Mouse (Mus musculus) intestine, embryonic 16.5 days (tissue): ENCODE measurements around the gene Rrn3. TPM values are rescaled to one million over a fixed set of nuclear protein-coding genes. Genes with fewer than 3 reads are reported as not detected.
"Not testable (repeated sequence)": the region's sequence is repeated elsewhere in the genome, so short reads cannot be mapped to it uniquely, and the experiment has no call there.

Experiments
- ATAC-seq: fragments of 200-750 bp; cut with Nextera tagmentation; 2 replicates; pipeline ENCODE4 v1.8.0; 2017; ENCODE audit warnings: moderate TSS enrichment, moderate library complexity
- H3K27ac ChIP-seq: fragments of 300-500 bp; sonication (generic); 2 replicates; pipeline ENCODE4 v1.5.1; 2014; ENCODE audit warnings: mild to moderate bottlenecking, low read length
- H3K27me3 ChIP-seq: fragments of 300-500 bp; sonication (generic); replicated peaks from 2 replicates; pipeline ENCODE4 v1.6.1; 2014; ENCODE audit warnings: low read length, control low read depth, mixed read lengths; ENCODE audit not compliant: control insufficient read depth, insufficient read depth
- H3K36me3 ChIP-seq: fragments of 300-500 bp; sonication (generic); 2 replicates; pipeline ENCODE4 v1.6.1; 2014; ENCODE audit warnings: low read length, control low read depth; ENCODE audit not compliant: control insufficient read depth, insufficient read depth
- H3K4me1 ChIP-seq: fragments of 300-500 bp; sonication (generic); 2 replicates; pipeline ENCODE4 v1.6.1; 2014; ENCODE audit warnings: low read length, control low read depth, mixed read lengths; ENCODE audit not compliant: control insufficient read depth, insufficient read depth
- H3K4me2 ChIP-seq: fragments of 300-500 bp; sonication (generic); 2 replicates; pipeline ENCODE4 v1.6.1; 2014; ENCODE audit warnings: low read depth, low read length, control low read depth
- H3K4me3 ChIP-seq: fragments of 300-500 bp; sonication (generic); 2 replicates; pipeline ENCODE4 v1.5.1; 2014; ENCODE audit warnings: mild to moderate bottlenecking, low read length
- H3K9ac ChIP-seq: fragments of 300-500 bp; sonication (generic); 2 replicates; pipeline ENCODE4 v1.6.1; 2014; ENCODE audit warnings: low read depth, low read length
- H3K9me3 ChIP-seq: fragments of 300-500 bp; sonication (generic); 2 replicates; pipeline ENCODE4 v1.6.1; 2016; ENCODE audit warnings: low read length, control low read depth; ENCODE audit not compliant: control insufficient read depth
- WGBS: fragments of 180-500 bp; shearing (Covaris S2); extraction: QIAGEN DNeasy Blood & Tissue Kit; methylation state at CpG from one replicate; pipeline ENCODE4 v1.1.7; 2014; 5-methylcytosine and 5-hydroxymethylcytosine counted together
- polyA plus RNA-seq: library from polyadenylated mRNA; unstranded; fragments of >200 nt; fragmentation: Nextera tagmentation; extraction: Ambion mirVana; gene quantifications from 2 replicates; pipeline ENCODE4 v1.2.1, GENCODE M21; 2015

Gene Rrn3
- 43.8 and 46.1 TPM in 2 replicates for polyA plus RNA-seq

DNA sequence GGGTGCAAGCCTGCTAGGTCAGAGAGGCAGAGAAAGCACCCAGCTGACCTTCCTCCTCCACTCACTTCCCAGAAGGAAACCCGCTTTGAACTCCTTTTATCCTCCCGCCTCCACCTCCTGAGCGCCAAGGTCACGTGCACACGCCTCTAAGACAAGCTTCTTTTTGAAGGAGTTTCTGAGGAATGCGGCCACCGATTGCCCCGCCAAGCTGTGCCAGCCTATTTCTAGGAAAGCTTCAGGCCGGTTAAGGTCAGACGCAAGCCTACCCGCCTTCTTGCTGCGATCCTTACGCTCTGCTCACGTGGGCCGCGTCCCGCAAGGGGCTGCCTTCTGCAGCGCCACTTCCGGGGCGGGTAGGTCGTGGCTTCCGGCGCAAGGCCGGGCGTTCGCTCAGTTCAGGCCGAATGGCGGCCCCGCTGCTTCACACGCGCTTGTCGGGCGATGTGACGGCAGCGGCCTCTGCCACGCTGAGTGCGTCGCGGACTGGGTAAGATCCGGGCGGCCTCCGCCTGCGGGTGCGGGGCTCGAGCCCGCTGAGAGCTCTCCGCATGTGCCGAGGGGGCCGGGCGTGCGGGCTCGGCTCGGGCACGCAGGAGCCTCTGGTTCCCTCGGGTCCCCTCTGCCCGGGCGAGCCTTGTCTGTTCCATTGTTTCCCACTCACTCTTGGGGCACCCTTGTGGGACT is at the start of gene Rrn3:
Gene Rrn3, plus strand, starts transcription at position 356 of the 684 bp plus-strand sequence.
- Histone ChIP-seq H3K27ac (peak within 1 kb of the TSS; percentile 87), H3K9me3 (0 out of 2 replicates have a peak, but pooled peaks cover 3% of the 10 kb centered on the region), H3K4me1 (peaks cover 9% of the 10 kb centered on the region), H3K4me2 (peak within 1 kb of the TSS; percentile 72), H3K36me3 (0 out of 2 replicates have a peak, but pooled peaks cover 2% of the 10 kb centered on the region), H3K4me3 (peak within 1 kb of the TSS; percentile 99), H3K9ac (peak within 1 kb of the TSS; percentile 93), H3K27me3 (no peaks in the 10 kb centered on the region)
- under 1% methylated on average over 57 of the region's 57 CpGs for WGBS
- peak; percentile 99 for ATAC-seq

DNA sequence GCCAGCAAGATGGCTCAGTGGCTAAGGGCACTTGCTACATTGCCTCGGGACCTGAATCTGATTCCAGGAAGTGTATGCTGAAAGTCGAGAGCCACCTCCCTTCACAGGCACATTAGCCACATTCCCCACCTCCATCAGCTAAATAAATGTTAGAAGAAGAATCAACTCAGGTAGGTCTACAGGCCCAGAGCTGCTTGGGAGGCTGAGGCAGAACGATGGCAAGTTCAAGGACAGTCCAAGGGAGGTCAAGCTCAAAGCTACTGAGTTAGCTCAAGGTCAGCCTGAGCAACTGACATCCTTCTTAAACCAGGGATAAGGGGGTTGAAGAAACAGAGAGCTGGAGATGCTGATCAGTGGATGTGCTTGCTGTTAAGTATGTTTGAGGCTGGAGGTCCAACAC is 47.7 kb upstream of the Rrn3 start:
- 78% methylated on average over 3 of the region's 3 CpGs for WGBS
- no peak overlapping the region for H3K4me2 ChIP-seq
- H3K27me3 ChIP-seq, result no peaks in the 10 kb centered on the region
- H3K9ac ChIP-seq, result no peak overlapping the region
- no peak overlapping the region for H3K27ac ChIP-seq
- no peaks in the 10 kb centered on the region for H3K9me3 ChIP-seq
- no peak overlapping the region for H3K4me3 ChIP-seq
- no peaks in the 10 kb centered on the region for H3K36me3 ChIP-seq
- no peaks in the 10 kb centered on the region for H3K4me1 ChIP-seq
- no peak for ATAC-seq

DNA sequence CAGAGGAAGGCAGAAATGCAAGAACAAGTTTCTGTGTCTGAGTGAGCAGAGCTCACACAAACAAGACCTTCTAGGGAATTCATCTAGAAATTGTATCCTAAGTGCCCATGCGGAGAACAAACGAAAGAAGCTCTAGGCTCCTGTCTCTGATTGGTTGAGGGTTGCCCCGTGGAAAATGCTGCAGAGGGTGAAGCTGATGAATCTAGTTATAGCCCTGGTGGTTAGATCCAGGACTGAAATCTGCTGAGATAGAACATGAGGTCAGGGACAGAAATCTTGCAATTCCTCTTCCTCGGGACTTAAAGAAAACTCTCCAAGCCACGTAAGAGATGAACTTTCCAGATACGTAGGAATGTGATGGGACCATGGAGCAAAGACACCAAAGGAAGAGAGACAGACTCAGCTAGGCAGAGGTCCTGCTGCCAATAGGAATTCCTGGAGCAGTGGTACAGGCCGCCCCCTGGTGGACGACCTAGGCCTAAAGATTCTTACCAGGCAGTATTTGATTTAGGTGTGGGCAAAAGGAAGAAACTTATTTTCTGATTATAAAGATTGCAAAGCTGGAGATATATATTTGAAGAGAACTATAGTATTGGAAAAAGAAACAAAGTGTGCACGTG is 46.9 kb upstream of the Rrn3 start:
- peak; percentile 45; the same call in 1 of the 2 replicates for ATAC-seq
- 18% methylated on average over 9 of the region's 9 CpGs for WGBS

DNA sequence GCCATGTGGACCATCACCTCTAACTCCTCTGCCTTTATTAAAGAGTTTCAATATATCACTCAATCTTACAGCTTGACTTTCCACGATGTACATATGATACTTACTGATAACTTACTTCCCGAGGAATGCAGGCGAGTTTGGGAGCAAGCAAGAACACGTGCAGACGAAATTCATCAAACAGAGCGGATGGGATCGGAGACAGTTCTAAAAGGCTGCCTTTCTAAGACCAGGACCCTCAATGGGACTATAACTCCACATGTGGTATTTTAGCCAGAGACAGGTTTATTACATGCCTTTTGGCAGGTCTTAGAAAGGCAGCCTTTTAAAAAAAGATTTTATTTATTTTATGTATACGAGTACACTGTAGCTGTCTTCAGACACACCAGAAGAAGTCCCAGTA is 44.5 kb upstream of the Rrn3 start:
- Histone ChIP-seq H3K9me3 (no peaks in the 10 kb centered on the region), H3K36me3 (no peaks in the 10 kb centered on the region), H3K9ac (no peak overlapping the region), H3K4me2 (no peak overlapping the region), H3K27me3 (no peaks in the 10 kb centered on the region), H3K27ac (no peak overlapping the region), H3K4me1 (no peaks in the 10 kb centered on the region), H3K4me3 (no peak overlapping the region)
- WGBS, result 70% methylated on average over 8 of the region's 8 CpGs
- ATAC-seq, result no peak

More for the DNA sequence above, 46.9 kb upstream of the Rrn3 start:
- H3K9ac ChIP-seq, result no peak overlapping the region
- no peak overlapping the region for H3K27ac ChIP-seq
- H3K4me2 ChIP-seq, result no peak overlapping the region
- H3K9me3 ChIP-seq, result no peaks in the 10 kb centered on the region
- no peak overlapping the region for H3K4me3 ChIP-seq
- no peaks in the 10 kb centered on the region for H3K36me3 ChIP-seq
- H3K4me1 ChIP-seq, result no peaks in the 10 kb centered on the region
- H3K27me3 ChIP-seq, result no peaks in the 10 kb centered on the region

DNA sequence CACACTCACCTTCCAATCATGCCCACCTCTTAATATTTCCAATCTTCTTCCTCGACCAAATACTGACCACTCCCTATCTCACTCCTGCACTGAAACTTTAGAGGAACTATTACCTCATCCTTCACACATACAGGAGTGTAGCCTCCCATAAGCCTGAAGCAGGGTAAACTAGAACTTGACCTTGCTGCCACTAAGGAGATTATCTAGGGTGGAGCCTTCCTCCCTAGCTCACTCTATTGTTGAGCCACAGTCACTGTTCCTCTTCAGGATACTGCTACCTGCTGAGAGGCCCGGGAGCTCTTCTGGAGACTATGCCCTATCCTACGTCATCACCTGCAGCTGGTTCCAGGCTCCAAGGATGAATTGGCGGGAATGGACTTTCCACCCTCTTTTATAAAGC is 41.5 kb upstream of the Rrn3 start:
- H3K4me2 ChIP-seq, H3K9me3 ChIP-seq, H3K36me3 ChIP-seq, H3K9ac ChIP-seq, H3K27ac ChIP-seq, H3K27me3 ChIP-seq, ATAC-seq, H3K4me3 ChIP-seq, H3K4me1 ChIP-seq: not testable (repeated sequence)
- 60% methylated on average over 4 of the region's 4 CpGs for WGBS

DNA sequence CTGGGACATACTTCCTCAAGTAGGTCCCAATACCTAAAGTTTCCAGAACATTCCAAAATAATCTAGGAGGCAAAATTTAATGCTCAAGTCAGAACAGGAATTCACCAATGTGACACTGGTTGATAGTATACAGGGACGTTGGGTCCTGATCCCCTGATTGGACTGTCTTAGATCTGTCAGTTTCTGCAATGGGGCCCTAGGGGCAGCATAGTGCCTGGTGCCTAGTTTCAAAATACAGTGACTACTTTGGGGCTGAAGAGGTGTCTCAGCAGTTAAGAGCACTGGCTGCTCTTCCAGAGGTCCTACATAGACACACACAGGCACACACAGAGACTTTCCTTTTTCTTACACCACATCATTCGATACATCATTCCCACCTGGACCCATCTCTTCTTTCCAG is 39.7 kb upstream of the Rrn3 start:
- Histone ChIP-seq H3K36me3 (no peaks in the 10 kb centered on the region), H3K9ac (no peak overlapping the region), H3K9me3 (no peaks in the 10 kb centered on the region), H3K27me3 (no peaks in the 10 kb centered on the region), H3K27ac (no peak overlapping the region), H3K4me2 (no peak overlapping the region), H3K4me1 (no peaks in the 10 kb centered on the region), H3K4me3 (no peak overlapping the region)
- ATAC-seq, result no peak
- WGBS, result 68% methylated on average over 2 of the region's 2 CpGs

DNA sequence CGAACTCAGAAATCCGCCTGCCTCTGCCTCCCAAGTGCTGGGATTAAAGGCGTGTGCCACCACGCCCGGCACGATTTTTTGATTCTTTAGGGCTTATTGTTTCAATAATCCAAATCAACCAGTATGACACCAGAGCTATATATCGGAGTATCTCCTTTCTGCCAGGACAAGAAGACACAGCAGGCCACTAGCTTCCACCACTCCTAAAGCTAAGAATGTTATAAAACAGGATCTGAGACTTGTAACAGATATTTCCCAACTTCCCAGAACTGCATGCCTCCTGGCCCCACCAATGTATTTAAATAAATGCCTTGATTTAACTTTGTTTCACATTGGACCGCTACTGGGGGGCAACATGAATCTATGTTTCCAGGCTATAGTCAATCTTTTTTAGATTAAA is 32.8 kb upstream of the Rrn3 start:
- H3K4me3 ChIP-seq, result no peak overlapping the region
- no peak overlapping the region for H3K9ac ChIP-seq
- no peak overlapping the region for H3K4me2 ChIP-seq
- H3K27me3 ChIP-seq, result no peaks in the 10 kb centered on the region
- no peak overlapping the region for H3K27ac ChIP-seq
- WGBS, result 92% methylated on average over 8 of the region's 8 CpGs
- H3K4me1 ChIP-seq, result no peaks in the 10 kb centered on the region
- no peaks in the 10 kb centered on the region for H3K9me3 ChIP-seq
- H3K36me3 ChIP-seq, result no peaks in the 10 kb centered on the region
- no peak for ATAC-seq

DNA sequence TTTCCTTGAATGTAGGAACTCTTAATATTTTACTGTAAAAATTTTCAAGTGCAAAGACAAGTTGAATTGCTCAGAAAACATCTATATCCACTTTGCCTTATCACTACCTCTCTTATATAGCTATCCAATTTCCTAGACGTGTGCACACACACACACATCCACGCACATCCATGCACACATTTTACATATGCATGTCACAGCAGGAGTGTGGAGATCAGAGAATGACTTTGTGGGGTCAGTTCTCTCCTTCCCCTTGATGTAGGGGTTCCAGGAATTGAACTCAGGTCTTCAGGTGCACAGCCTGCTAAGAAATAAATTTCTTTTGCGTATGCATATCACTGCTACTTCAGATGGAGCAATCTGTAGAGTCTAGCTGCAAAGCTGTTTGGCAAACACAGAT is 32.4 kb upstream of the Rrn3 start:
- no peaks in the 10 kb centered on the region for H3K9me3 ChIP-seq
- H3K4me2 ChIP-seq, result no peak overlapping the region
- no peak overlapping the region for H3K9ac ChIP-seq
- no peak overlapping the region for H3K4me3 ChIP-seq
- WGBS, result 78% methylated on average over 3 of the region's 3 CpGs
- H3K36me3 ChIP-seq, result no peaks in the 10 kb centered on the region
- H3K27me3 ChIP-seq, result no peaks in the 10 kb centered on the region
- H3K4me1 ChIP-seq, result no peaks in the 10 kb centered on the region
- no peak overlapping the region for H3K27ac ChIP-seq
- ATAC-seq, result no peak

DNA sequence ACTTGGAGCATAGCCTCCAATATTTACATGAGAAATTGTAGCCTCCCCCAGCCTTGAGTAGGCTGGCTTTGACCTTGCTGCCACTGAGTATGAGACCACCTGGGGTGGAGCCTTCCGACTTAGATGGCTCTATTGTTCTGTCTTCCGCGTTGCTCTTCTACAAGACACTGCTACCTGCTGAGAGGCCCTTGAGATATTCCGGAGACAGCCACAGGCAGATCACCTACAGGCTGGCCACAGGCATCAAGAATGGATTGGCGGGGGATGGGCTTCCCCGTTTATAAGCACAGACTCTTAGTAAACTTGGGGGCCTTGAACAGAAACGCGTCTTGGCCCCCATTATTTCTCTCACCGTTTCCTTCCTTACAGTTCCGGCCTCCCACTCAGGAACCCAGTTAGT is 31.7 kb upstream of the Rrn3 start:
- 33% methylated on average over 10 of the region's 10 CpGs for WGBS
- not testable (repeated sequence) for H3K27me3 ChIP-seq, H3K27ac ChIP-seq, H3K9me3 ChIP-seq, ATAC-seq, H3K4me3 ChIP-seq, H3K9ac ChIP-seq, H3K4me1 ChIP-seq, H3K36me3 ChIP-seq, H3K4me2 ChIP-seq
